In genomic region chr12:85973526-85973925, GRCm38 (mm10) we compare ENCODE assay signal across 8 mouse cellular contexts.
DNase-seq lines count a peak whose midpoint lies in the region; ATAC-seq and TF ChIP-seq lines count a peak whose summit lies in the region.

No protein-coding gene starts in this region.

- H3K4me1 ChIP-seq in kidney, postnatal 0 days (replicated peaks; ENCODE audit: insufficient read depth, low read length), result 0 out of 2 replicates have a peak, but pooled peaks cover 6% of the 10 kb centered on the region

- no peaks in the 10 kb centered on the region for H3K9me3 ChIP-seq in kidney, postnatal 0 days (replicated peaks; ENCODE audit: low read length)

- no peak overlapping the region for H3K4me2 ChIP-seq in kidney, postnatal 0 days (ENCODE audit: low read length)

- TF ChIP-seq CTCF in layer of hippocampus, adult 2 months (conservative IDR thresholded peaks at IDR 0.05), result no peak
- no peak for TF ChIP-seq CTCF in kidney, postnatal 0 days (IDR thresholded peaks at IDR 0.05; ENCODE audit: low read depth)

- H3K36me3 ChIP-seq in kidney, postnatal 0 days (ENCODE audit: insufficient read depth, low read length), result no peaks in the 10 kb centered on the region

- 41% methylated on average over 4 of the region's 4 CpGs for WGBS in kidney, postnatal 0 days

- no peaks in the 10 kb centered on the region for H3K27me3 ChIP-seq in kidney, postnatal 0 days (ENCODE audit: insufficient read depth, low read length)

- H3K27ac ChIP-seq in layer of hippocampus, adult 2 months, result peak overlapping the region; percentile 79
- H3K27ac ChIP-seq in kidney, postnatal 0 days, result peak overlapping the region; percentile 26; the same call in 1 of the 2 replicates

- no peak overlapping the region for H3K9ac ChIP-seq in kidney, postnatal 0 days (ENCODE audit: low read depth, low read length)

- H3K4me3 ChIP-seq in layer of hippocampus, adult 2 months, result no peak overlapping the region
- H3K4me3 ChIP-seq in kidney, postnatal 0 days (replicated peaks; ENCODE audit: low read depth, low read length), result no peak overlapping the region

- peak; percentile 70 for ATAC-seq in activated CD4-positive, CD25-positive, alpha-beta regulatory T cell, adult 4 months
- no peak; the same call in 1 of the 2 replicates for ATAC-seq in kidney, postnatal 0 days (replicated peaks; ENCODE audit: low FRiP score, low read depth)
- peak; percentile 78 for ATAC-seq in neutrophil, adult 5-6 weeks (ENCODE audit: extremely low read depth, insufficient number of reproducible peaks, low FRiP score, poor library complexity, severe bottlenecking)

- DNase-seq in layer of hippocampus, adult 2 months (ENCODE audit: low spot score in 2 of 2), result no peak
- no peak for DNase-seq in layer of hippocampus, adult 8-10 months (ENCODE audit: low spot score in 2 of 2)
- DNase-seq in kidney, postnatal 0 days (ENCODE audit: low spot score), result peak; percentile 55
- no peak for DNase-seq in right cerebral cortex, adult 18-20 months
- no peak for DNase-seq in adrenal gland, adult 8-10 months
- no peak for DNase-seq in embryo, embryonic 9.5 days (ENCODE audit: extremely low spot score)
